Mouse (Mus musculus) MEL (cell line): ENCODE results near the gene Zfp383. TPM values are rescaled to one million over a fixed set of nuclear protein-coding genes. Genes with fewer than 3 reads are reported as not detected.
A peak's percentile ranks its signal among the peaks of the same experiment; 100 is the strongest.

Experiments
- DNase-seq: peaks from one replicate; pipeline ENCODE4 v3.0.0; 2011; ENCODE audit warnings: low read depth, low spot score
- H3K27ac ChIP-seq: 2 replicates; pipeline ENCODE4 v1.5.1; 2012; ENCODE audit warnings: low read depth, mild to moderate bottlenecking, control low read depth, low read length, moderate library complexity; ENCODE audit not compliant: control insufficient read depth
- H3K27me3 ChIP-seq, 2 experiments: fragments of 150-350 bp in 1 of 2; sonication (generic) in 1 of 2; 2 replicates each; pipeline ENCODE4 v1.6.1; 2012; ENCODE audit warnings: low read length in 2 of 2, mild to moderate bottlenecking in 2 of 2, improper control_type of control experiment in 1 of 2, moderate library complexity in 1 of 2; ENCODE audit not compliant: insufficient read depth in 2 of 2, control insufficient read depth in 1 of 2
- H3K36me3 ChIP-seq, 2 experiments: 2 replicates each; pipeline ENCODE4 v1.6.1; 2012 to 2014; ENCODE audit warnings: low read length in 2 of 2, improper control_type of control experiment in 1 of 2, inconsistent platforms in 1 of 2, mild to moderate bottlenecking in 1 of 2; ENCODE audit not compliant: insufficient read depth in 2 of 2, control insufficient read depth in 1 of 2
- H3K4me1 ChIP-seq, 2 experiments: fragments of 150-350 bp in 1 of 2; sonication (generic) in 1 of 2; 2 replicates each; pipeline ENCODE4 v1.6.1; 2012; ENCODE audit warnings: low read length in 2 of 2, improper control_type of control experiment in 1 of 2, mild to moderate bottlenecking in 1 of 2; ENCODE audit not compliant: insufficient read depth in 2 of 2, control insufficient read depth in 1 of 2
- H3K4me3 ChIP-seq, 2 experiments: fragments of 150-350 bp in 1 of 2; sonication (generic) in 1 of 2; 2 replicates each; pipeline ENCODE4 v1.5.1; 2012; ENCODE audit warnings: low read depth in 2 of 2, low read length in 2 of 2, mild to moderate bottlenecking in 2 of 2, moderate library complexity in 2 of 2, control low read depth in 1 of 2, improper control_type of control experiment in 1 of 2; ENCODE audit not compliant: control insufficient read depth in 1 of 2, insufficient read depth in 1 of 2
- H3K79me2 ChIP-seq: 2 replicates; pipeline ENCODE4 v1.6.1; 2012; ENCODE audit warnings: mild to moderate bottlenecking, low read length, moderate library complexity; ENCODE audit not compliant: control insufficient read depth, poor library complexity, insufficient read depth
- H3K9ac ChIP-seq: 2 replicates; pipeline ENCODE4 v1.6.1; 2012; ENCODE audit warnings: low read depth, mild to moderate bottlenecking, control low read depth, low read length, moderate library complexity; ENCODE audit not compliant: control insufficient read depth, poor library complexity, severe bottlenecking
- H3K9me3 ChIP-seq: fragments of 150-350 bp; sonication (generic); replicated peaks from 2 replicates; pipeline ENCODE4 v1.6.1; 2012; ENCODE audit warnings: mild to moderate bottlenecking, low read length, improper control_type of control experiment, moderate library complexity; ENCODE audit not compliant: insufficient read depth
- CHD1 ChIP-seq: IDR thresholded peaks from 2 replicates; pipeline ENCODE4 v1.6.1; 2012; ENCODE audit warnings: low read depth, mild to moderate bottlenecking, inconsistent platforms, low read length, improper control_type of control experiment
- CHD2 ChIP-seq: IDR thresholded peaks from 2 replicates; pipeline ENCODE4 v1.6.1; 2011; ENCODE audit warnings: low read length, improper control_type of control experiment
- ELF1 ChIP-seq: IDR thresholded peaks from 2 replicates; pipeline ENCODE4 v1.6.1; 2014; ENCODE audit warnings: low read depth, mild to moderate bottlenecking, inconsistent platforms, low read length, improper control_type of control experiment, moderate library complexity
- ETS1 ChIP-seq: IDR thresholded peaks from 2 replicates; pipeline ENCODE4 v1.6.1; 2012; ENCODE audit warnings: low read depth, mild to moderate bottlenecking, inconsistent platforms, low read length, improper control_type of control experiment, moderate library complexity
- MAZ ChIP-seq: IDR thresholded peaks from 2 replicates; pipeline ENCODE4 v1.6.1; 2012; ENCODE audit warnings: low read depth, mild to moderate bottlenecking, inconsistent platforms, low read length, improper control_type of control experiment
- MYB ChIP-seq: IDR thresholded peaks from 2 replicates; pipeline ENCODE4 v1.6.1; 2011; ENCODE audit warnings: mild to moderate bottlenecking, low read depth, low read length, improper control_type of control experiment
- MYC ChIP-seq: IDR thresholded peaks from 2 replicates; pipeline ENCODE4 v1.6.1; 2011; ENCODE audit warnings: low read depth, mild to moderate bottlenecking, low read length, improper control_type of control experiment, moderate library complexity
- NELFE ChIP-seq: IDR thresholded peaks from 2 replicates; pipeline ENCODE4 v1.6.1; 2011; ENCODE audit warnings: low read depth, low read length, improper control_type of control experiment
- NRF1 ChIP-seq: IDR thresholded peaks from 2 replicates; pipeline ENCODE4 v1.6.1; 2014; ENCODE audit warnings: low read depth, mild to moderate bottlenecking, inconsistent platforms, low read length, improper control_type of control experiment, moderate library complexity; ENCODE audit not compliant: poor library complexity, insufficient read depth, severe bottlenecking
- POLR2A ChIP-seq, 2 experiments: IDR thresholded peaks; 2 replicates each; pipeline ENCODE4 v1.6.1; 2011 to 2012; ENCODE audit warnings: low read length in 2 of 2, mild to moderate bottlenecking in 2 of 2, control low read depth in 1 of 2, improper control_type of control experiment in 1 of 2, low read depth in 1 of 2, moderate library complexity in 1 of 2; ENCODE audit not compliant: control insufficient read depth in 1 of 2, insufficient read depth in 1 of 2, poor library complexity in 1 of 2
- POLR2AphosphoS2 ChIP-seq: IDR thresholded peaks from 2 replicates; pipeline ENCODE4 v1.6.1; 2011; ENCODE audit warnings: low read length, improper control_type of control experiment
- SIN3A ChIP-seq: IDR thresholded peaks from 2 replicates; pipeline ENCODE4 v1.6.1; 2012; ENCODE audit warnings: low read length, improper control_type of control experiment, inconsistent platforms
- TAL1 ChIP-seq: IDR thresholded peaks from 2 replicates; pipeline ENCODE4 v1.6.1; 2012; ENCODE audit warnings: mild to moderate bottlenecking, inconsistent platforms, low read length, moderate library complexity, mixed read lengths
- TCF12 ChIP-seq: IDR thresholded peaks from 2 replicates; pipeline ENCODE4 v1.6.1; 2014; ENCODE audit warnings: low read depth, mild to moderate bottlenecking, inconsistent platforms, low read length, improper control_type of control experiment, moderate library complexity
- UBTF ChIP-seq: IDR thresholded peaks from 2 replicates; pipeline ENCODE4 v1.6.1; 2012; ENCODE audit warnings: low read depth, mild to moderate bottlenecking, inconsistent platforms, low read length, improper control_type of control experiment, moderate library complexity, borderline replicate concordance; ENCODE audit not compliant: insufficient read depth
- USF1 ChIP-seq: IDR thresholded peaks from 2 replicates; pipeline ENCODE4 v1.6.1; 2014; ENCODE audit warnings: low read depth, mild to moderate bottlenecking, inconsistent platforms, low read length, improper control_type of control experiment, moderate library complexity
- USF2 ChIP-seq, 2 experiments: IDR thresholded peaks; 2 replicates each; pipeline ENCODE4 v1.6.1; 2011 to 2012; ENCODE audit warnings: improper control_type of control experiment in 2 of 2, low read length in 2 of 2, borderline replicate concordance in 1 of 2, inconsistent platforms in 1 of 2, low read depth in 1 of 2, mild to moderate bottlenecking in 1 of 2; ENCODE audit not compliant: insufficient read depth in 1 of 2
- ZNF384 ChIP-seq: IDR thresholded peaks from 2 replicates; pipeline ENCODE4 v1.6.1; 2012; ENCODE audit warnings: low read depth, mild to moderate bottlenecking, inconsistent platforms, low read length, improper control_type of control experiment
- polyA plus RNA-seq, 2 experiments: library from polyadenylated mRNA; stranded (reverse) in 1 of 2; unstranded in 1 of 2; fragments of >175 nt in 1 of 2; fragments of >200 nt in 1 of 2; gene quantifications; 2 replicates each; pipeline versions ENCODE4 v1.2.1 to v1.2.4; 2012; ENCODE audit warnings: low replicate concordance in 2 of 2, low read depth in 1 of 2; ENCODE audit not compliant: insufficient read length in 2 of 2, insufficient read depth in 1 of 2, missing spikeins in 1 of 2
- total RNA-seq: library from RNA; depleted of rRNA; stranded (reverse); fragments of 300-350 nt; gene quantifications from 2 replicates; pipeline ENCODE4 v1.2.3, GENCODE M21; 2012

Zfp383 gene
- total and polyA plus RNA-seq, 3 experiments, result 0.89 to 1.4 TPM; not detected in 1

- Histone ChIP-seq H3K27ac (no peak overlapping the region), H3K79me2 (no peaks in the 10 kb centered on the region), H3K4me1 (peaks cover 0 to 5% of the 10 kb centered on the region in 2 experiments; a peak in 1 of 4 replicates), H3K9me3 (no peaks in the 10 kb centered on the region), H3K9ac (no peak overlapping the region), H3K4me3 (no peak overlapping the region), H3K27me3 (no peaks in the 10 kb centered on the region), H3K36me3 (no peaks in the 10 kb centered on the region; a peak in 1 of 4 replicates)
- peak; percentile 21 for DNase-seq
- TF ChIP-seq SIN3A (no peak), TAL1 (no peak), ELF1 (no peak), USF1 (no peak), ETS1 (no peak), USF2 (IDR thresholded peaks at IDR 0.05; ENCODE audit: borderline replicate concordance in 1 of 2, insufficient read depth in 1 of 2, low read depth in 1 of 2, low read length in 2 of 2) (no peak), CHD2 (no peak), MYC (no peak), UBTF (no peak), ZNF384 (no peak), NELFE (no peak), TCF12 (no peak), MYB (no peak), POLR2A (IDR thresholded peaks at IDR 0.05; ENCODE audit: control insufficient read depth in 1 of 2, insufficient read depth in 1 of 2, low read depth in 1 of 2, low read length in 2 of 2, poor library complexity in 1 of 2) (no peak), POLR2AphosphoS2 (no peak), CHD1 (no peak), NRF1 (no peak)
These were observed 817 bp upstream of the Zfp383 start for GRCm38 (mm10) chr7:29907206-29907605.

- H3K4me1 ChIP-seq, result peaks cover 0 to 5% of the 10 kb centered on the region in 2 experiments; a peak in 1 of 4 replicates
- no peak for DNase-seq
- no peak overlapping the region for H3K4me3 ChIP-seq
- no peak for TF ChIP-seq MAZ
- no peaks in the 10 kb centered on the region for H3K9me3 ChIP-seq
- no peaks in the 10 kb centered on the region; a peak in 1 of 4 replicates for H3K36me3 ChIP-seq
- no peaks in the 10 kb centered on the region for H3K27me3 ChIP-seq
- no peak overlapping the region for H3K9ac ChIP-seq
- no peaks in the 10 kb centered on the region for H3K79me2 ChIP-seq
- H3K27ac ChIP-seq, result no peak overlapping the region
These were observed 2.2 kb downstream of the Zfp383 start for GRCm38 (mm10) chr7:29910252-29910651.
